Mouse (Mus musculus): Measurements from ENCODE around the gene 2010111I01Rik.
"Not testable (repeated sequence)": the region's sequence is repeated elsewhere in the genome, so short reads cannot be mapped to it uniquely, and the experiment has no call there.

The 2010111I01Rik gene

DNA sequence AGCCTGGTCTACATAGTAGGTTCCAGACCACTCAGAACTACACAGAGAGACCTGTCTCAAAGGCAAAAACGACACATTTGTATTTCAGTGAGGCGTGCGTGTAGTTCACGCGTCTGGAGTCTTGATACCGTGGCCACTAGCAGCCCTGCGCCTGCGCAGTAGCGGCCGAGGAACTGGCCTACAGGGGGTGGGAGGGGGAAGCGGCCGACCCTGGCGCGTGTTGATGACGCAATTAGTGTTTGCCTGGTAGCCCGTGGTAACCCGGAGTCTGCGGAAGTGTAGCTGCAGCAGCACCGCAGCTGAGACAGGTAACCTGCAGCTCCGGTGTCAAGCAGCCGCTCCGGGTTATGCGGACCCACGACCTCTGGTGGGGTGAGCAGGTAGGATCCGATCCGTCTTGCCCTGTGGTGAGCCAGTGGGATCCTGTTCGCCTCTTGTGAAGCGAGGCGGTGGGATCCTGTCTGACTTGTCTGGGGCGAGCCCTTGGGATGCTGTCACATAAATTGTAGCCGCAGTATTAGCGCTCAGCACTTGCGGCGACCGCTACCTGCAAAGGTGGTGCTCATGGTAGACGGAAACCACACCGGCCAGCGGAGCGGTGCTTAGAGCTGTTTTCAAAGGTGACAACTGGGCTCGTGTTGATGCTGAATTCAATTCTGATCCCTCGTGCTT, at the start of gene 2010111I01Rik:
Gene 2010111I01Rik (plus strand): TSS at position 254 of the 672 bp plus-strand sequence.
- DNase-seq (ENCODE audit: low read depth) = peak; percentile 94

DNA sequence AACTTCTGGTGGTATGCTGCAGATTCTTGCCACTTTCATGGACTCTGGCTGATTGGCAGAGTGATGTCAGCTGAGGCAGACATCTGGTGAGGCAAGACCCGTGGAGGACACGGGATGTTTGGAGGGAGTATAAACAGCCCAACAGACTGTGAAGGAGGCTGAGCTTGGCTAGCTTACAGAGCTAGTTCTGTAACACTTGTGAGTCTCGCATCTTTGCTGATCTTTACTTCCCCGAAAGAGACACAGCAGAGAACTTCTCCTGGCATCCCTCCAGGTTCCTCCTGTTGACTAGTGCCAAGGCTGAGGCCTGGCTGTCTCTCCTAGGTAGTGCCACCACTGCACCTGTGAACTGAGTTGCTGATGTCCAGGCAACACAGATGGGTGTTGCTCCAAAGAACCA, 48.0 kb upstream of the 2010111I01Rik start:
- no peak for DNase-seq (ENCODE audit: low read depth)

DNA sequence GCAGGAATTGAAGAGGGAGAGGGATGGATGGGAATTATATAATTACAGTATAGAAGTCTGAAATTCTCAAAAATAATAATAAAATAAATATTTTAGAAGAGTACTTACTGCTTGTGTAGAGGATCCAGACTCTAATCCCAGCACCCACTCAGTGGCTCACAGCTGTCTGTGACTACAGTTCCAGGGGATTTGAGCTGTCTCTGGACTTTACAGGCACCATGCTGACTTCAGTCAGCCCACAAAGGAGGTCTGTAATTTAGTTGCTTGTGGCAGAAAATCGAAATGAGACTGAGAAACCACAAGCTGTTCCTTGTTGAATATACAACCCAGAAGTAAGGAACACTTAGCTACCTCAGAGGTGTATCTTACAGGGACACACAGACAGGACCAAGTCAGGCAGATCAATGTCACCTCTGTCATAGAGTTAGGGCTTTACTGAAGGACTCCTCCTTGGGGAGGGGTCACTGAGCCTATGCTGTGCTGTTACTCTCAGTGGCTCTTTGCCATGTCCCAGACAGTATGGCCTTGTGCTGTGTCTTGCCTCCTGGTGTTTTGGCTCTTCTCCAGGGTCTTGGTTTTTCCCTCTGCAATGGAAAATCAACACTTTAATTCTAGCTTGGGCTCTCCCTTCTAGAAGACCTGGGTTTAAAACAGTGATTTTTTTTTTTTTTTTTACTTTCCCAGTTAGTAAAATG, 47.1 kb upstream of the 2010111I01Rik start:
- DNase-seq (ENCODE audit: low read depth) = no peak

DNA sequence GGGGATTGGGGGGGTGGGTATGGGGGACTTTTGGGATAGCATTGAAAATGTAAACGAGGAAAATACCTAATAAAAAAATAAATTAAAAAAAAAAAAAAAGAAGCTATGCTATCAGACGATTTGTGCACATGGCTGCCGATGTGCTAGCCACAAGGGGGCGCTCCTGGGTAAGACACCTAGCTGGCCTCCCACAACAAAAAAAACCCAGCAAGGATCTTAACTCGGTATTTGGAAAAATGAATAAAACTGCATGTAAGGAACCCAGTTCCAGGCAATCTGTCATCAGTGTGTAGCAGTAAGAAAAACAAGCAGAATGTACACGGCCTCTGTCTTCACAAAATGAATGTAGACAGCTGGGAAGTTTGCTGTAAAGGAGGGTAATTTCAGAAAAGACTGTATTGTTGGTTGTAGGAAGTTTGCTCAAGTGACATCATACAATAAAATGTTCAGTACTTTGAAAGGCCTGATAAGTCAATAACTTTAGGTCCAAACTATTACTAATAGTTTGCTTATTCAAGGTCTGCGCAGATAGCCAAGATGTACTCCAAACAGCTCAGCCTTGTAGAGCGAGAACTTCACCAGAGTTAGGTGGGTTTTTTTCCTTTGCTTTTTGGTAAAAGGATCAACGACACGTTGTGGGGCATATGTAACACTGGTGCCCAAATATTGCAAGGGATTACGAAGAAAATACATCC, 44.9 kb upstream of the 2010111I01Rik start:
- DNase-seq (ENCODE audit: low read depth) = peak; percentile 70

DNA sequence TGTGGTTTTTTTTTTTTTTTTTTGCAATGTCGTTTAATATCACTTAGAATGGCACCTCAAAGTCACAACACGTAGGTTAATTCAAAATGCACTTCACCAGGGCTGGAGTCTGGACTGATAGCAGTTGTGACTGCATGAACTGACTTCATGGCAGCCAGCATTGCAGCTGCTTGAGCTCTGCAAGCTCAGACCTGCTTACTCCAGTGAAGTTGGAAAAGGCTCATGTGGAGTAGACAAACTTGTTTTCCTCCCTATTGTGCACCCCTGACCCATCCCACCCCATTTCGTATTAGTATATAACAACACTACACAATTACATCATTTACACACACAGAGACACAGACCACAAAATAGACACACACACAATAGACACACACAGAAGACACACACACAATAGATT, 42.0 kb upstream of the 2010111I01Rik start:
- DNase-seq (ENCODE audit: low read depth) = no peak

DNA sequence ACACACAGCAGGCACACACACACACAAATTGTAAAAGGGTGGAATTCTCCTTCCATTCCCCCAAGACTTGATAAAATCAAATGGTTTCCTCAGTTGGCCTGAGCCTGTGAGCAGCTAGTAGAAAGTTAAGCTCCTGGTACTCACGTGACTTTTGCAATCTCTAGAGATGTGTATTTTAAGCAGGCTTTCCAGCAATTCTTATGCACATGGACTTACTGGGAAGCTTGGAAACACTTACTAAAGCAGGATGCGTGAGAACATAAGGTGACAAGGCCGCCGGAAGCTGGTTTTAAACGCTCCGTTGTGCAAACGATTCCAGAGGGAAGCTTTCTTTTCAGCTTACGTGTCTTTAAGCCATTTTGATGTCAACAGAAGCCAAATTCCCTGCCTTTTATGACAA, 41.5 kb upstream of the 2010111I01Rik start:
- DNase-seq (ENCODE audit: low read depth) = no peak

DNA sequence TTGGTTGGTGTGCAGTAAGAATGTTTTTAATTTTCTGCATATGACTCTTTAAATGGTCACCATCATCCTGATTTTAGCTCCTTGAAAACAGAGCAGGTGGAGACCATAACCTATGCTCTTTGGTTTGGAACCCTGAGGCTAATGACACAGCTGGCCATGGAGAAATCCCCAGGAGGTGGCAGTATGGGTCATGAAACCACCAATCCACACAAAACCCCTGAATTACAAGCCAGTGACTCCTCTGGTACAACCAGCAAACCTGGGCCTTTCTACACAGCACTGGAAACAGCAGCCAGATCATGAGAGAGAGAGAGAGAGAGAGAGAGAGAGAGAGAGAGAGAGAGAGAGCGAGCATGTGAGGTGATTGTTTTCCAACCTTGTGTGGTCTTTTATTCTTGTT, 38.2 kb upstream of the 2010111I01Rik start:
- peak; percentile 34 for DNase-seq (ENCODE audit: low read depth)

DNA sequence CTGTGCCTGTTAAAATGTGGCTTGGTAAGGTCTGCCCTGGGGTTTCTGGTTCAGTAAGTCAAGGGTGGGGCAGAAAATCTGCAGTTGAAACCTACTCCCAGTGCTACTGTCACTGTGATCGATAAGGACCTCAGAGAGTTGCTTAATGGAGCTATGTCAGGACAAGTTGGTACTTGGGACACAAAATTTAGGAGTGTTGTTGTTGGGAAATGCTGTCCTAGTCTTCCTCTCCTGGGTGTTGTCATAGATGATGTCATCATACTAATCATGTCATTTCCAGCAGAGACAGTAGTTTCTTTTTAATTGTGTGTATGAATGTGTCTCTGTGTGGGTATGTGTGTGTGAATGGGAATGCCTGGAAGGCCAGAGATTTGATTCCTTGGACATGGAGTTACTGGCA, 37.2 kb upstream of the 2010111I01Rik start:
- no peak for DNase-seq (ENCODE audit: low read depth)

DNA sequence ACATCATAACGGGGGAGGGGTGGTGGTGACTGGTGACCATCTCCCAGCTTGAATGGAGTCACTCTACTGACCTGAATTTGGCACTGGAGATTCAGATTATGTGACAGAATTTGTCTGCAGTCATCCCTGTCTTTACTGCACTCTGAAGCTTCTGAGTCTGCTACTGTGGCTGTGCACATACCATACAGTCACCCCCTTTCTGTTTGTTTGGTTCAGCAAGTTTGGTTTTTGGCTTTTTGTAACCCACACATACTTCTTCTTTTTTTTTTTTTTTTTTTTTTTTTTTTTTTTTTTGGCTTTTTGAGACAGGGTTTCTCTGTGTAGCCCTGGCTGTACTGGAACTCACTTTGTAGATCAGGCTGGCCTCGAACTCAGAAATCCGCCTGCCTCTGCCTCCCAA, 35.5 kb upstream of the 2010111I01Rik start:
- DNase-seq (ENCODE audit: low read depth) = not testable (repeated sequence)

DNA sequence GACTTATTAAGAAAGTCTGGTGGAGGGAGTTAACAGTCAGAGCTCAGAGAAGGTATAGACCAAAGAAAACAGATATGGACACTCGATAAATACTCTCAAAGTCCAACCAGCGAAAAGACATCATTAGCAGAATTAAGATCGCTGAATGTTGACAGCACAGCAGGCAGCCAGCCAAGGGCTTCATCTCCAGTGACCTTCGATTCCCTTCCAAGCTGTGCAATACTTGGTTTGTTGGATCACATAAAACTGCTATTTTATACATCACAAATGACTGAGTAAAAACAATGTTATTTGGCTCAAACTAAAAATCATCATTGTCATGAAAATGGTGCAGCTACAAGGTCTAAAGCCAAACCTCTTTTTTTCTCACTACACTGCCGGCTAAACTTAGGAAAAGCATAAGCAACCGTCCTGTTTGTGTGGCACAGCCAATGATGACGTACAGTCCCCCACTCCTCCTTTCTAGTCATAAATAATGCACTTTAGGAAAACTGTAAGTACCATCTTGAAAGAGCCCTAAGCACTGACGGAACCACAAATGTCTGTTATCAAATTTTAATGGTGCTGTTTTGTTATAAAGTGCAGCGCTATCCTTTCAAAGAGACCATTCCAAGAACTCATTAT, 34.8 kb upstream of the 2010111I01Rik start:
- DNase-seq (ENCODE audit: low read depth) = no peak

DNA sequence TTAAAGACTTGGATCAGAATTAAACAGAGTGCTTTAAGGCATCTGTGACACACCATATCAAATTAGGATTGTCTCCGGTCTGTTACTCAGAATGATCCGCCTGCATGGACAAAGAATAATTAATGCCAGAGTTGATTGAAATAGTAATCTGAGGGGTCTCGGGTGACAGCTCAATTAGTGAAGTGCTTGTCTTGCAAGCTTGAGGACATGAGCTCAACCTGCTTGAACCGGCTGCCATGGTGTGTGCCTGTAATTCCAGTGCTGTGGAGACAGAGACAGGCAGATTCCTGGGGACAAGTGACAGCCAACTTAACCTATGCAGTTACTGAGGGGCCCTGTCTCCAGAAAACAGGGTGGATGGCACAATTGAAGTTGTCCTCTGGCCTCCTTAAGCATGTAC, 32.2 kb upstream of the 2010111I01Rik start:
- no peak for DNase-seq (ENCODE audit: low read depth)

DNA sequence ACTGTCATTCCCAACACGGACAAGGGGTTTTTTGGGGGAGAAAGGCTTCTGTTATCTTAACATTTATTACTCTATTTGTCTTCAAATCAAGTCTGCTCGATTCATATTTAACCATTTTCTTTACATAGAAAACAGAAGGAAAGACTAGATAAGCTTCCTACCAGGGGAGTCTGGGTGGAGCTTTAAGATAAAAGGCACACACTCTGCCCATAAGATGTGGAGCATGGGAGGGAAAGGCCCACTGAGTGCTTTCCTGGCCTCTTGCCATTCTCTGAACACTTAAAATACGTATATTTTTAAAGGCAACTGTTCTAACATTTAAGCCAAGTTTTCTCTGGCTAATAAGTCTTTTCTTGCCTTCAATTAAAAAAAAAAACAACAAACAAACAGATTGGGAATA, 25.3 kb upstream of the 2010111I01Rik start:
- DNase-seq (ENCODE audit: low read depth) = no peak

DNA sequence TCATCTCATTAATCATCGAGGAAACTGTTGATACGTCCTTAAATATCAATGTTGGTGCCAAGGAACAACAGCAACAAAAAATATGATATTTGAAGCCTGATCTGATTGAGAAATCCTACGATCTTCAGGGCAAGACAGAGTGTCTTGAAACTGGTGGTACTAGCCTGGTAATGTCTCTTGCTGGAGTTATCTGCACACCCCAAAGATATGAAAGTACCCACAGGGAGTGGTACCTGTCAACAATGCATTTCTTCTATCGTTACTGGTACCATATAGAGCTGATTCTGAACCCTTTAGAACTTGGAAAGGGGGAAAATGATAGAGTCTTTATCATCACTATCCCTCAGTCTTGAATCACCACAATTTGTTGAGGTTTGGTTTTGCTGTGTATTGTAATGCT, 24.9 kb upstream of the 2010111I01Rik start:
- DNase-seq (ENCODE audit: low read depth) = no peak

DNA sequence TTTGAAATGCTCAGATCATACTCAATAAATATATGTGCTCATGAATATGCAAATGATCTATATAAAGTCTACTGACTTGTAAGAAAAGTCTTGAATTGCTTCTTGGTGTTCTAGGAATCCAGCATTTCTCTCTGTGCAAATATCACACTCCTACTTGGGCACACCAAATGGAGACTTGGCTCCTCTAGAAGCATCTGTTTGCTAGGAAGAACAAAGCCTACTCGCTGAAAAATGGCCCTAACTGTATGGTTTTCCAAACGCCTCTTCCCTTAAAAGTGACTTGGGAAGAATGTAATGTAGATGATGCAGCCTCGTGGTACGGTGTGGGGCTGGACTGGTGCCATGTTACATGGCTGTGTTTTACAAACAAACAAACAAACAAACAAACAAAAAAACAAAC, 24.0 kb upstream of the 2010111I01Rik start:
- no peak for DNase-seq (ENCODE audit: low read depth)

DNA sequence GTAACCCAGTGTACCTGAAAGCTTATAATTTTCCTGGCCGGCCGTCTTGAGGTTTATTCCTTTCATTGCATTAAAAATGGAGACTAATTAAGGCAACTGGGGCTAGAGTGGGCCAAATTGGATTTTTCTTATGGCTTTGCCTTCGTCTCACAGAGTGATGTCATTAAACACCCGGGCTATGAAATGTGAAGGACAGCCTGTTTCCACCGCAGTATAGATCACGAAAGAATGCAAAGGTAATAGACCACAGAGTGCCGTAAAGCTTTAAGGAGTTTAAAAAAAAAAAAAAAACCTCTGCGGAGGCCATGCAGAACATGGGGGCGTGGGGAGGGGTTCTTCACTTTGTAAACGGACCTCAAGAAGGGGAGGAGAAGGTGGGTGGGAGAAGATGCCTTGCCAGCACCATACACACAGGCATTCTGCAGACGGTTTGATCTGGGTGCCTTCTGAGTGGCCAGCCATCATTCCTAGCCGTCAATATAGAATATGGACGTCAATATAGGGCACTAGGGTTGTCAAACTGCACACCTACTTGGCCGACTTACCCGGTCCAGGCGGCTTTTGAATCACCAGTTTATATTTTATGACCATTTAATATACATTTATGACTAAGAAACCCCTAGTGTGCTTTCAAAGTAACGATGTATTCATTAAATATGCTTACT, 23.2 kb upstream of the 2010111I01Rik start:
- no peak for DNase-seq (ENCODE audit: low read depth)

DNA sequence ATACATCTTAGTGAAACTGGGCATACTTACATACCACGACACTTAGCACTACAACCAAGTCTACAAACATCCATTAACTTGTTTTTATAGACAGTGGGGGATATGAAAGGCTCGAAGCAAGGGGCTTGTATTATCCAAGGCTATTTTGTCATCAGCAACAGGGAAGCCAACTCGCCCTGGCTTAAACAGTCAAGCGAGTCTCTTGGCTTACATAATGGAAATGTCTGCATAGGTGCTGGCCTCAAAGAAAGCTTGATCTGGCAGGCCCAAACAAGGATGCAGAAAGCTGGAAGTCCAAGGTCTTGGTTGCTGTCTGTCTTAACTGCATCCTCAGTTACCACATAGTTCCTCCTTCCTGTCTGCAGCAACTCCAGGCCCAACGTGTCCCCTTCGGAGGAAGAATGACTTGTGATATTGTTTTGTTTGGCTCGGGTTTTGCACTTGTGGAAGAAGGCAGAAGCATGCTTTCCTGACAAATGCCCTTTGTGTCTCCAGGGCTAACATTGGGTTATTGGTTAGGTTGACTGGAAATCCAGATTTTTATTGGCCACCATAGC, 21.3 kb upstream of the 2010111I01Rik start:
- DNase-seq (ENCODE audit: low read depth) = no peak

DNA sequence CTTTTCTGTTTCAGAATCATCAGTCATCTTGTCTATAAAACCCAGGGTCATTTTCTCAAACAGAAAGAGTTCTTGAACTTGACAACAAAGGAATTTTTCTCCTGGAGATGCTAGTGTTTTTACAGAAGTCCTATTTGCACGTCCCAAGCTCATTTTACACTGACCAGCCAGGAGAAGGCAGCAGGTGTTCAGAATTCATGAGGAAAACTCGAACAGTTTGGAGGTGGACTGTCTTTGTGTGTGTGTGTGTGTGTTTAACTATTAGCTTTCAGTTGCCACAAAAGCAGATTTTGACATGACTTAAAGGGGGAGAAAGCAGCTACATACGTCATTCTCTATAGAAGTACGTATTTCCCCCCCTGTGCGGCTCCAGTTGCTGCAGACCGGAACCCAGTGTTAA, 20.6 kb upstream of the 2010111I01Rik start:
- DNase-seq (ENCODE audit: low read depth) = no peak

DNA sequence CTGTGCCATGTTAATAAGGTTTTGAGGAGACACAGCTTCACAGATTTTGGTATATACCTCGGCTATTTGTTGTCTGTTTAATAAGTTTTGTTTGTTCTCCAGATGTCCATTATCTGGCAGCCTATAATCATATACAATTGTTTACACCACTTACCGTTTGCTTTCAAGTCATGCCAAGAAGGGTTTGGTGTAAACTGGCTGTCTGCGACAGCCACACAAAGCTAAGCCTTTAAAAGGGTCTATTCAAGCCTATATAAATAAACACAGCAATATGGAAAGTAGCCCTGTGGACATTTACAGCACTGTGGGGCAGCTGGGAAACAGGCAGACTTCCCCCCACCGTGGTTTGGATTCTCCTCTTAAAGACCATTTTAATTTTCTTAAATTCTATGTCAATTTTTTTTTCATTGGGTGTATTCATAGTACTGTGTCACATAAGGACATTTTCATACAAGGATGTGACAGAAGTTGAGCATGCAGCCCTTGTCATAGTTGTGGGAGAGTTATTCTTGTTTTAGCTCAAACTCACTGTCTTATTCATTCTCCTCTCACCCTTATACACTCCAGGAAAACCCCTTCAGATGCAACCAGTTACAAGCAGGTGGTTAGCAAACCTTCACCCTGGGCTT, 15.0 kb upstream of the 2010111I01Rik start:
- DNase-seq (ENCODE audit: low read depth) = no peak

DNA sequence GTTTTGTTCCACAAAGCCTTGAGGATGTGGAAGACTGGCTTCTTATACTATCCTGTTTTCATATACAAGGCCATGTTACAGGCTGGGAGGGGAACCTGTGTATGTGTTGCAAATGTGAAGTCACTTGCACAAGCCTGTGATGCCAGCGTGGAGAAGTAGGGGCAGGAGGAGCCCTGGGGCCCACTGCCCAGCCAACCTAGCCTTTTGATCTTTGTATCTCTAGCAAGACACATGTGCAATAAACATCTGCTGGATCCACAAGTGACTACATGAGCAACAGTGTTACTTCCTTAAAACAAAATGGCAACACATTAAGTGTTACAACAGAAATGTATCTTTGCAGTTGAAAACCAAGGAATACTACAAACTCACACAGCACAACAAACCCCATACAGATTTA, 13.1 kb upstream of the 2010111I01Rik start:
- no peak for DNase-seq (ENCODE audit: low read depth)

DNA sequence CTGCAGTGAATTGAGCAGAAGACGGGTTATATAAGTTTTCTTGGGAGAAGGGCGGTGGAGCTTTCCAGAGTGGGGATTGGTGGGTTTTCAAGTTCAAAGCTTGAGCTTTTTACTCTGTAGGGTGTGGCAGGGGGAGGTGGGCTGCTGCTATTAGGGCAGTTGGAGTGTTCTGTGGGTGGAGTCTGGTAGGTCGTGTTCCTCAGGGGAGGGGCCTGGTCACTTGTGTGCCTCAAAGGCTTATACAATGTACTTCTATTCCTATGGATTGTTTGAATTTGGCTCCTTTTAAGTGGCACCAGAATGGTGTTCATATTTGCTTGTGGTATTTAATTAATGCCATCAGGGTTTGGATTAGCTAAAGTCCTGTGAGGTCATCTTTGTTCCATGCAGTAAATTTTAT, 12.6 kb upstream of the 2010111I01Rik start:
- no peak for DNase-seq (ENCODE audit: low read depth)

DNA sequence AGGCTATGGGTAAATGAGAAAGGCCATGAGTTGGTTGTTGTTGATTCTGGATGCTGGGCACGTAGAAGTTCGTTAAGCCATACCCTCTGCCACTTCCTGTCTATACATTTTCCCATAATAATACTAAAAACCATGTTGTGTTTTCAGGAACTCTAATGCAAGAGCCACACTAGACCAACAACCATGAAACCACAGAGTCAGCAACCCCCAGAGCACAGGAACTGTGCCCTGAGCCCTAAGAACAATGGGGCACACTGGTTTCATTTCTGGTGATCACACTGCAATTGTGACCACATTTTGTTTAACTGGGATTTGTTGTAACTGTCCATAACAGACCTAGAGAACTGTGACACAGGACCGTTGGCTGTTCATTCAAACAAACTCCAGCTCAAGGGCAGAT, 12.1 kb upstream of the 2010111I01Rik start:
- no peak for DNase-seq (ENCODE audit: low read depth)

All from c-Kit-positive CD71-negative TER-119-negative erythroid progenitor cells, embryonic 14.5 days (primary cell).